Mouse (Mus musculus) small intestine, adult 2 months (tissue): ENCODE results near the gene Arl11.

Experiments
- CTCF ChIP-seq: fragments of 200-500 bp; IDR thresholded peaks from 2 replicates; pipeline ENCODE4 v1.5.1; 2012; ENCODE audit warnings: low read depth, mild to moderate bottlenecking, control low read depth, inconsistent platforms, low read length, moderate library complexity, mixed read lengths; ENCODE audit not compliant: insufficient replicate concordance, insufficient read length; ENCODE audit errors: extremely low read depth
- POLR2A ChIP-seq: fragments of 200-500 bp; IDR thresholded peaks from 2 replicates; pipeline ENCODE4 v1.6.1; 2012; ENCODE audit warnings: low read depth, mild to moderate bottlenecking, control low read depth, inconsistent platforms, low read length, moderate library complexity

- no peak for TF ChIP-seq CTCF
- TF ChIP-seq POLR2A = no peak
Measured at GRCm38 (mm10) chr14:61278676-61279300, 30.8 kb upstream of the Arl11 start.
